Mouse (Mus musculus) kidney, adult 9 months (tissue): ENCODE data around the gene Speg.

ENCODE experiments used
- DNase-seq: peaks from one replicate; pipeline ENCODE4 v3.0.0; 2022

Gene Speg

DNA sequence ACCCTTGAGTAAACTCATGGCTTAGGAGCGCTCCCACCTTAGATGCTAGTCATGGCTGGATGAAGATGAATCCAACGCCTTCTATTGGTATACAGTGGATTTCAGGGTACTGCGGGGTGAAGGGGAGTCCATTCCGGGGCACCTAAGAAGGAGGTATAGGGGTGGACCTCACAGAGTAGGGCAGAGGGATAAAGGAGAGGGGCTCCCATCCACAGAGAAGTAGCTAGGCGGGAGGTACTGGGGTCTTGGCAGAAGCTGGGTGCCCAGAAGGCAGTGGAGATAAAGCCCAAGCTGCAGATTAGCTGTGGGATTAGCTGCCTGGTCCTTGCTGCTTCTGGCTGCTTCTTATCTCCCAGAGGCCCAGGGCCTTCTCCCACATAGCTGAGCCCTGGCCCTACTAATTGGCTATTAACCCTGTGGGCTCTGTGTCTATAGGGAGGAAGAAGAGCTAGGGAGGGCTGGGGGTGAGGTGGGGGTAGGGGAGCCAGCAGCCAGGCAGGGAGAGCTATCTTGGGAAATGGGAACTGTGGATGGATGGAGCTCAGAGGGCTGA lies 88.6 kb downstream of the Speg start:
- DNase-seq = no peak

DNA sequence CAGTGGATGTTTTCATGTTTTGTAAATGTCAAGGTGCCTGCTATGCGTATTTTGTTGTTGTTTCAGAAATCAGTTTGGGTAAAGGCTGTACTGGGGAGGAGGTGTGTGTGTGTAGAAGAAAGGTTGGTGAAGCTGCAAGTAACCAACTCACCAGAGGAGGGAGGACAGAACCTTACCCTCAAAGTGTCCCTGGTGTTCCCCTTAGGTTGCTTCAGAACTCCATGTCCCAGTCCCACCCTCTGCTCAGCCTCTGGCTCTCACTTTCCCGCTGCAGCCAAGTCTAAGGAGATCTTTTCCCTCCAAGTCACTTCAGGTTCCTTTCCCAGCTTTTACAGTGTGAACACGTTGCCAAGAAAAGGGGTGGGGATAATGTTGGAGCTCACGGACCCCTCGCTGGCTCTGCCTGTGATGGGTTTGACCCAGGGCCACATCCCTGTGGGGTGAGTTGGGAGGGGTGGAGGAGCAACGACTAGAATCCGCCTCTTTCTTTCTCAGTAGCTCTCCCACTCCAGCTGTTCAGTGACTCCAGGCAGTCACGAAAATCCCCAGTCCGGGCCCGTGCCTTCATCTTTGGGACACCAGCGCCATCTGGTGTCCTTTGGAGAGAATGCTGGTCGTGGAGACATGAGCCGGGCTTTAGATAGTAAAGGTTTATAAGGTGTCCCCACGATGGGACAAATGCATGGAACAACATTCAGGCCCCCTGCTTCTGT lies 92.3 kb downstream of the Speg start:
- DNase-seq = peak; percentile 80

GRCm38 (mm10) chr1:75469287-75469825 lies 94.3 kb downstream of the Speg start:
- no peak for DNase-seq

DNA sequence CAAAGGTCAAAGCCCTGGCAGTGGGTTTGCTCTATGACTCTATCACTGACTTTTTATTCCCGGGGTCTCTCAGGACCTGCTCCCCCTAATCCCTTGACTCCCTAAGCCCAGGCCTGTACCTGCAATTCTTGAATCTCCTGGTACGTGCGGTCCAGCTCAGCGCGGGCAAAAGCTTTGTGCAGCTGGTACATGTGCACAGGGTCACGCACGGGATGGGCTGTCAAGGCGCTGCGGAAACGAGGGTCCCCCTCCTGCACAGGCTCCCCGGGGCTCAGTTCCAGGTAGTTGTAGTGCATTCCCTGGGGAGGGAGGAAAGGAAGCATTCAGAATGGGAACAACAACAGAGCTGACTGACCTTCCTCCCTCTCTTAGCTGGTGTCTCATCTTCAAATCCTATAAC lies 101.3 kb downstream of the Speg start:
- no peak for DNase-seq

DNA sequence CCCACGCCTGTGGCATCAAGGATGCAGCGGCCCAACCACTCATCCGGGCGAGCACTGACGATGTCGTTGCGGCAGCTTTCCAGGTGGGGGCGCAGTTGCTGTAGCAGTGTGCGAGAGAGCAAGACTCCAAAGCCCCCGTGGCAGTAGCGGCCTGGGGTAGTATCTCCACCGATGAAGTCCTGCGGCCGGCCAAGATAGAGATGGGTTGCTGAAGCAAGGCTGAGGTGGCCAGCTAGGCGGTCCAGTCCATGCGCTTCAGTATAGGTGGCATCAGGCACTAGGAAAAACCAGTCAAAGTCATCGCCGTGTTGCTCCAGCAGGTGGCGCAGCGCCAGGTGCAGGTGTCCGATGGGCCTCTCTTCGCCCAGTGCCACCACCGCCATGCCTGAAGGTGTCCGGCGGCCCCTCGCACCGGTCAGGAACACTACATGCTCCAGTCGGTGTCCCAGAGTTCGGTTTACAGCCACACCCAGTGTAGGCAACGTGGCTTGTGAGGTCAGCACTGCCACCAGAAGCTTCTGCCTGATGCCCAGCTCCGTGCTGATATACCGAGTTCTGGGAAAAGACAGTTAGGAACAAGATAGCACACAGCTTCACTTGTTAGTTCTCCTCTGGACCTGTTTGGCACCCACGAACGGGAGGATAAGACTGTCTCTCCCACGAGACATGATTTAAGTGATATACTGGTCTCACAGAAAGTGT lies 102.3 kb downstream of the Speg start:
- DNase-seq = peak; percentile 90

DNA sequence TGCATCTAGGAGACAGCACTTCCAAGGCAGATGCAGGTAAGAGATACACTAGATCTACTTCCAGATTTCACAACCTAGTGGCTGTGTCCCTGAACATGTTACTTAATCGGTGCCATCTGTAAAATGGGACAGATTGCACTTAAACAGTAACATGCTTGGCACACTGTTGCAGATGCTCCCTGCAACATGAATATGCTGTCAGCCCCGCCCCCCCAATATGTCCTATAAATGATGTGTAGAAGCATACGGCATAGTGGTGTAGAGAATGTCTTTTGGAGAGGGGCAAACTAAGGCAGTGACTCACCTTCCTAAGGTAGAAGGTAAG lies 102.8 kb downstream of the Speg start:
- no peak for DNase-seq

DNA sequence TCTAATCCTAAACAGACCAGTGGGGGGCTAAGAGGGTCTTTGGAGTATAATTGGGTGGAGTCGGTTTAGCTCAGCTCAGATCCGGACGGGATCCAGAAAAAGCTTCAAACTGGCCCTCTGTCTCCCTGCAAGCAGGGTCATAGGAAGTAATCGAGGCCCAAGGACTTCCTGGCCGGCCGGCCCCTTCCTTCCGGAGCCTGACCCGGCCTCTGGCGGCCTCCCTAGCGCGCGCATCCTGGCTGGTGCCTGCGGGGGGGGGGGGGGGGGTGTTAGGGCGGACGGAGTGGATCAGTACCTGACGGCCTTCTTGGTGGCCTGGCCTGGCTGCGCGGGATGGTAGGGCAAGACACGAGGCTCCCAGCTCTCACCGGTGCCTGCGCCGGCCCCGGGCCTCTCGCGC lies 103.4 kb downstream of the Speg start:
- DNase-seq = peak; percentile 54

DNA sequence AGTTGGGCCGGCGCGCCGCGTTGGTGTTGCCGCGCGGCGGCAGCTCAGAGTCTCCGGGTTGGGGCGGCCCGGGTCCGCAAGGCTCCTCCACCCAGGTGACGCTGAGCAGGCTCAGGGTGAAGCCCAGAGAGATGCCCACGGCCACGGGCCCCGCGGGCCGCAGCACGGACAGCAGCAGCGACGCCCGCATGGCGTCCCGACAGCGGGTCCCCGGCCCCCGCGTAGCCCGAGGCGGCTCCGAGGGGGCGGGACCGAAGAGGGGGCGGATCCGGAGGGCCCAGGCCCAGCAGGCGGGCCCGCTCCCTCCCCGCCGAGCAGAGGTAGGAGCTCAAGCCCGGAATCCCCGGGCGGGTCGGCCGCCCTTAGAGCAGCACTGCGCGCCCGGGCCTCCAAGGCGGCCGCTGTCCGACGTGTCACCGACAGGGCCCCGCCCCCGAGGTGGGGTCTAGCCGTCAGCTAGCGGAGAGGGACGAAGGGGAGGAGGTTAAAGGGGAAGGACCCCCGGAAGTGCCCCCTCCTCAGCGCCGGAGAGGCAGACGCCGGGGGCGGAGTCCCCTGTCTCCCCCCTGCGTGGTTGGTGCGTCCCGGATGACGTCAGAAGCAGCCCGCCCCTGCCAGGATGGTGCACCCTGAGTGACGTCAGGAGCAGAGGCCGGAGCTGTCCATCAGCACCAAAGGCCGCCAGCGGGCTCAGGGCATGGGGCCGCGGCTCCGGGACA lies 104.0 kb downstream of the Speg start, which contains the start of the genes Chpf and Tmem198:
Gene Chpf (minus strand): TSS at position 392 of the 719 bp plus-strand sequence.
Gene Tmem198 (plus strand): TSS at position 617 of the 719 bp plus-strand sequence.
- peak; percentile 98 for DNase-seq

DNA sequence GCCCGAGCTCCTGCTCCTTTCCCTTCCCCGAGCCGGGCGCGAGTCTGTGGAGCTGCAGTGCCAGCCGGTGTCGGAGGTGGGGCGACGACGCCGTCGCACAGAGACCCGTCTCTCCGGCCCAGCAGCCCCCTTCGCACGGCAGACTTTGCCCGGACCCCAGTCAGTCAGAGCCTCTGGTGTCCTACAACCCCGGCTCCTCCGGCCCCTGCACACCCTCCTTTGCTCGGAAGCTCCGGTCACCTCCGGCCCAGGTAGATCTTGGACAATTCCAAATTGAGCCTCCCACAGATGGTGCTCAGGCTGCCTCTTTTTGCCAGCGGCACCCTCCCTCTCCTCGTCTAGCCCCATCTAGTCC lies 104.5 kb downstream of the Speg start:
- no peak for DNase-seq

DNA sequence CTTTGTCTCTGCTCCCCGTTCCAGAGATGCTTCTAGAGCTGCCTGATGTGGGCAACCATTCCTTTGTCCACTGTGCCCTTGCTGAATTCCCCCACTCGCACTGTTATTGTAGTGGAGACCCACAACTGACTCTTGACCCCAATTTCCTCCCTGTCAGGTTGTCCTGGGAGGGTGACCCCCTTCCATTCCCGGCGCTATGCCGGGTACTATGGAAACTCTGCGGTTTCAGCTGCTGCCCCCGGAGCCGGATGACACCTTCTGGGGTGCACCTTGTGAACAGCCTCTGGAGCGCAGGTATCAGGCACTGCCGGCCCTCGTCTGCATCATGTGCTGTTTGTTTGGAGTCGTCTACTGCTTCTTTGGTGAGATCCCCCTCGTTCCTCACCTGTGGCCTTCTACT lies 104.9 kb downstream of the Speg start:
- DNase-seq = no peak

- DNase-seq = no peak
Observed at GRCm38 (mm10) chr1:75480735-75481134, 105.6 kb downstream of the Speg start.
